8 mouse cellular contexts compared by ENCODE assay signal in the genomic region with DNA sequence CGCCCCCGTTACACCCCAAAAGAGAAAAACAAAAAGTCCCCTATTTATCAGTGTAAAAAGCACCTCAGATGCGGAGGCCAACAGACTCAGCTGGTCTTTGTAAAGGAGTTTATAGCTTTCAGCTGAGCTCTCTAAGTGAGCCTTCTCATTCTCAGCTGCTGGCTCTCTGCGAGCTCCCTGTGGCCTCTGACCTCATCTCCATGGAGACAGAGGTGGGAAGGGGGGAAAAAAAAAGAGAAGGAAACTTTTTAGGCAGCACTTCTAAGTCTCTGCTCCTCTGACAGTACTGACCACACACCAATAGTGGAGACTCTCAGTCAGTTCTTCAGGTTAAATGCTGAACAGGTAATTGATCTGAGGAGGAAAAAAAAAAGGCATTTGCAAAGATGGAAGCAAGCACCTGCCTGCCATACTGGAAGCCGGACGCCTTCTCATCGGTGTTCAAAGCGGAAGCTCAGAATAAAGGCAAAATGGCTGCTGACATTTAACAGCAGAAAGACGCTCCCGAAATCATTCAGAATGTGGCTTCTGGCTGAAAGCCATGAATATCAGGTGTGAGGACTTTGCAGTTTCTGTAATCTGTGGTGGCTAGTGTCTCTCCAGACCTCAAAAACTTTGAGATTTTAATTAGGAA. TPM values are rescaled to one million over a fixed set of nuclear protein-coding genes. Genes with fewer than 3 reads are reported as not detected.
A peak's percentile ranks its signal among the peaks of the same experiment; 100 is the strongest.
DNase-seq lines count a peak whose midpoint lies in the region; ATAC-seq lines count a peak whose summit lies in the region.

No protein-coding gene starts in this region.

- H3K9me3 ChIP-seq in limb, embryonic 11.5 days (ENCODE audit: control insufficient read depth, low read length), result no peaks in the 10 kb centered on the region

- ATAC-seq in cerebellum, adult (ENCODE audit: insufficient number of reproducible peaks, low FRiP score, low TSS enrichment), result 0 out of 2 replicates have a peak, but pooled peaks have one; percentile 20
- peak; percentile 67; the same call in 1 of the 2 replicates for ATAC-seq in limb, embryonic 11.5 days (ENCODE audit: insufficient number of reproducible peaks, low FRiP score, low TSS enrichment, low read depth)
- ATAC-seq in megakaryocyte, adult 5-6 weeks (ENCODE audit: poor library complexity, severe bottlenecking), result no peak

- peaks cover 2% of the 10 kb centered on the region; the same call in 1 of the 2 replicates for H3K4me1 ChIP-seq in limb, embryonic 11.5 days (ENCODE audit: control insufficient read depth, insufficient read depth, low read length)

- H3K9ac ChIP-seq in limb, embryonic 11.5 days (ENCODE audit: low read length), result no peak overlapping the region

- no peaks in the 10 kb centered on the region for H3K36me3 ChIP-seq in limb, embryonic 11.5 days (ENCODE audit: control insufficient read depth, insufficient read depth, low read length)

- no peaks in the 10 kb centered on the region for H3K27me3 ChIP-seq in limb, embryonic 11.5 days (ENCODE audit: control insufficient read depth, insufficient read depth, low read length)

- H3K27ac ChIP-seq in limb, embryonic 11.5 days (replicated peaks; ENCODE audit: low read depth, low read length), result peak overlapping the region; percentile 2; the same call in 1 of the 2 replicates

- H3K4me3 ChIP-seq in limb, embryonic 11.5 days (ENCODE audit: low read depth, low read length), result no peak overlapping the region

- WGBS in limb, embryonic 11.5 days, result 13% methylated on average over 10 of the region's 10 CpGs

- H3K4me2 ChIP-seq in limb, embryonic 11.5 days (ENCODE audit: low read depth, severe bottlenecking), result peak overlapping the region; percentile 15; the same call in 1 of the 2 replicates

- no peak for DNase-seq in cerebellum, postnatal 4 days (ENCODE audit: low spot score in 2 of 2)
- DNase-seq in urinary bladder, postnatal 14 days (ENCODE audit: low spot score), result peak; percentile 62
- no peak for DNase-seq in urinary bladder, postnatal 10 days (ENCODE audit: low spot score)
- peak; percentile 74 for DNase-seq in limb, embryonic 11.5 days (ENCODE audit: low spot score)
- peak; percentile 66 for DNase-seq in retina, postnatal 1 day
- DNase-seq in cerebellum, adult 9-11 months, result no peak

RNA-seq across cellular contexts. Expression of a gene that starts 45.4 kb away (rescaled TPM):
- polyA plus RNA-seq in limb, embryonic 11.5 days (2014; fragmentation: Nextera tagmentation; extraction: Ambion mirVana), result 12.7 and 14.6 TPM in 2 replicates
- total RNA-seq in megakaryocyte, adult 5-6 weeks (2015), result 67.7 and 93.8 TPM in 2 replicates
- 56.5 and 69.6 TPM in 2 replicates for total RNA-seq in megakaryocyte, adult 5-6 weeks (2017)

Comparison
In these comparisons a context has a peak if more than half of its experiments do, and no peak if none do; other contexts are left out.
1. DNase-seq: peak in urinary bladder, postnatal 14 days (single experiment), limb, embryonic 11.5 days (single experiment) and retina, postnatal 1 day (single experiment); none in cerebellum, postnatal 4 days (0 of 2), urinary bladder, postnatal 10 days (single experiment) and cerebellum, adult 9-11 months (single experiment).